ENCODE assay signal across 8 mouse cellular contexts in the genomic region with DNA sequence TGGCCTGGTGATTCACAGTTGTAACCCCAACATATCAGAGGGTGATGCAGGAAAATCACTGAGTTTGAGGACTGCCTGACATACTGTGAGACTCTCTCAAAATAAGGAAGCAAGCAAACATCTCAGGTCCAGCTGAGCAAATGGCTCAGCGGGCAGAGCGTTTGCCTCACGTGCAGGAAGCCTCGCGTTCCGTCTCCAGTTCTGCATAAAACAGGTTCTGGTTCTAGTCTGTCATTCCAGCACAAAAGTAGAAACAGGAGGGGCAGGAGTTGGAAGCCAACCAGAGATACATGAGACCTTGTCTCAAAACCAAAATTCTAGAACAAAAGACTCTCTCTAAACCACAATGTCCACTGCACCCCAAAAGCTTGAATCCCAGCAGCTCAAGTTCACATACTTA. TPM values are rescaled to one million over a fixed set of nuclear protein-coding genes. Genes with fewer than 3 reads are reported as not detected.
DNase-seq lines count a peak whose midpoint lies in the region; ATAC-seq and TF ChIP-seq lines count a peak whose summit lies in the region.

No protein-coding gene starts in this region.

- peak overlapping the region; percentile 67 for H3K4me3 ChIP-seq in left cerebral cortex, adult 2 months
- peak overlapping the region; percentile 49 for H3K4me3 ChIP-seq in embryonic facial prominence, embryonic 14.5 days (ENCODE audit: low read depth, low read length)
- peak overlapping the region; percentile 56 for H3K4me3 ChIP-seq in limb, embryonic 10.5 days
- peak overlapping the region; percentile 51 for H3K4me3 ChIP-seq in midbrain, embryonic 16.5 days (ENCODE audit: low read depth, low read length)

- no peaks in the 10 kb centered on the region for H3K27me3 ChIP-seq in embryonic facial prominence, embryonic 14.5 days (replicated peaks; ENCODE audit: control insufficient read depth, insufficient read depth, low read length)
- H3K27me3 ChIP-seq in limb, embryonic 10.5 days (ENCODE audit: low read depth, poor library complexity, severe bottlenecking), result no peaks in the 10 kb centered on the region
- H3K27me3 ChIP-seq in midbrain, embryonic 16.5 days (ENCODE audit: control insufficient read depth, insufficient read depth, low read depth, low read length), result no peaks in the 10 kb centered on the region

- H3K27ac ChIP-seq in left cerebral cortex, adult 2 months, result peak overlapping the region; percentile 88
- H3K27ac ChIP-seq in embryonic facial prominence, embryonic 14.5 days (replicated peaks; ENCODE audit: low read depth, low read length), result no peak overlapping the region; the same call in 1 of the 2 replicates
- peak overlapping the region; percentile 71; the same call in 1 of the 2 replicates for H3K27ac ChIP-seq in limb, embryonic 10.5 days
- peak overlapping the region; percentile 77 for H3K27ac ChIP-seq in midbrain, embryonic 16.5 days (ENCODE audit: low read length)

- no peak for TF ChIP-seq CTCF in left cerebral cortex, adult 2 months (IDR thresholded peaks at IDR 0.05)

- peak overlapping the region; percentile 67 for H3K9ac ChIP-seq in embryonic facial prominence, embryonic 14.5 days (ENCODE audit: low read depth, low read length)
- peak overlapping the region; percentile 69 for H3K9ac ChIP-seq in midbrain, embryonic 16.5 days (ENCODE audit: low read depth, low read length)

- intact Hi-C loops in left cerebral cortex, adult 2 months (cut with DNase I), result no loop called here
- intact Hi-C loops in left cerebral cortex, postnatal 36 days (cut with DNase I), result no loop called here

- 3% methylated on average over 6 of the region's 6 CpGs for WGBS in embryonic facial prominence, embryonic 14.5 days
- 5% methylated on average over 6 of the region's 6 CpGs for WGBS in limb, embryonic 10.5 days
- 3% methylated on average over 6 of the region's 6 CpGs for WGBS in midbrain, embryonic 16.5 days

- peak overlapping the region; percentile 63 for H3K4me2 ChIP-seq in embryonic facial prominence, embryonic 14.5 days (ENCODE audit: low read depth, low read length)
- H3K4me2 ChIP-seq in midbrain, embryonic 16.5 days (ENCODE audit: low read length), result peak overlapping the region; percentile 67

- H3K9me3 ChIP-seq in embryonic facial prominence, embryonic 14.5 days (ENCODE audit: control insufficient read depth, low read length), result no peaks in the 10 kb centered on the region
- H3K9me3 ChIP-seq in limb, embryonic 10.5 days (replicated peaks), result no peaks in the 10 kb centered on the region
- no peaks in the 10 kb centered on the region for H3K9me3 ChIP-seq in midbrain, embryonic 16.5 days (replicated peaks; ENCODE audit: control insufficient read depth, low read length, poor library complexity, severe bottlenecking)

- no peak for ATAC-seq in embryonic facial prominence, embryonic 14.5 days (ENCODE audit: low read depth)
- 0 out of 2 replicates have a peak, but pooled peaks have one; percentile 0 for ATAC-seq in midbrain, embryonic 16.5 days

- no peaks in the 10 kb centered on the region for H3K36me3 ChIP-seq in embryonic facial prominence, embryonic 14.5 days (ENCODE audit: control insufficient read depth, insufficient read depth, low read length)
- H3K36me3 ChIP-seq in limb, embryonic 10.5 days, result peaks cover 10% of the 10 kb centered on the region; the same call in 1 of the 2 replicates
- no peaks in the 10 kb centered on the region for H3K36me3 ChIP-seq in midbrain, embryonic 16.5 days (ENCODE audit: control insufficient read depth, insufficient read depth, low read length)

- no peak for DNase-seq in left cerebral cortex, adult 2 months (ENCODE audit: extremely low spot score in 1 of 2, low spot score in 2 of 2)
- DNase-seq in left cerebral cortex, adult 18-20 months (ENCODE audit: low spot score in 2 of 2), result no peak
- DNase-seq in embryonic facial prominence, embryonic 14.5 days (ENCODE audit: low spot score), result peak; percentile 12
- no peak for DNase-seq in limb, embryonic 10.5 days (ENCODE audit: low spot score)
- DNase-seq in right cerebral cortex, postnatal 36 days (ENCODE audit: low spot score in 2 of 2), result no peak
- DNase-seq in left cerebral cortex, postnatal 36 days (ENCODE audit: low spot score in 2 of 2), result no peak
- DNase-seq in layer of hippocampus, adult 9-10 months (ENCODE audit: low spot score), result no peak

- H3K4me1 ChIP-seq in embryonic facial prominence, embryonic 14.5 days (ENCODE audit: control insufficient read depth, insufficient read depth, low read length), result peaks cover 8% of the 10 kb centered on the region
- peaks cover 10% of the 10 kb centered on the region for H3K4me1 ChIP-seq in limb, embryonic 10.5 days
- H3K4me1 ChIP-seq in midbrain, embryonic 16.5 days (ENCODE audit: control insufficient read depth, insufficient read depth, low read length), result peaks cover 11% of the 10 kb centered on the region

RNA-seq across cellular contexts. Expression of a gene that starts 0.5 kb away (rescaled TPM):
- total RNA-seq in left cerebral cortex, adult 2 months (2021), result 10 to 100 TPM; 18.2 to 18.9 TPM
- total RNA-seq in left cerebral cortex, adult 18-20 months (2021), result 10 to 100 TPM; 18.3 to 18.8 TPM
- polyA plus RNA-seq in embryonic facial prominence, embryonic 14.5 days (2014; fragmentation: Nextera tagmentation; extraction: Ambion mirVana), result 2.8 and 3.0 TPM in 2 replicates
- polyA plus RNA-seq in limb, embryonic 10.5 days (2016; fragmentation: Nextera tagmentation; extraction: Ambion mirVana), result 3.0 and 3.9 TPM in 2 replicates
- polyA plus RNA-seq in midbrain, embryonic 16.5 days (2015; fragmentation: Nextera tagmentation; extraction: Ambion mirVana), result 11.6 and 12.7 TPM in 2 replicates
- 10 to 100 TPM; 13.0 to 20.1 TPM for total RNA-seq in left cerebral cortex, postnatal 36 days (2021)

RNA-seq across cellular contexts. Expression of a gene that starts 0.6 kb away (rescaled TPM):
- 10 to 100 TPM; 31.4 to 35.5 TPM for total RNA-seq in left cerebral cortex, adult 2 months (2021)
- total RNA-seq in left cerebral cortex, adult 18-20 months (2021), result 10 to 100 TPM; 33.5 to 39.8 TPM
- polyA plus RNA-seq in embryonic facial prominence, embryonic 14.5 days (2014; fragmentation: Nextera tagmentation; extraction: Ambion mirVana), result 53.3 and 53.7 TPM in 2 replicates
- 31.1 and 33.5 TPM in 2 replicates for polyA plus RNA-seq in limb, embryonic 10.5 days (2016; fragmentation: Nextera tagmentation; extraction: Ambion mirVana)
- polyA plus RNA-seq in midbrain, embryonic 16.5 days (2015; fragmentation: Nextera tagmentation; extraction: Ambion mirVana), result 45.5 and 47.2 TPM in 2 replicates
- 10 to 100 TPM; 32.8 to 38.5 TPM for total RNA-seq in left cerebral cortex, postnatal 36 days (2021)

RNA-seq across cellular contexts. Expression of a gene that starts 8.8 kb away (rescaled TPM):
- total RNA-seq in left cerebral cortex, adult 2 months (2021), result 10 to 100 TPM; 10.9 to 15.7 TPM
- total RNA-seq in left cerebral cortex, adult 18-20 months (2021), result 10 to 100 TPM; 13.8 to 14.0 TPM
- 21.6 and 25.3 TPM in 2 replicates for polyA plus RNA-seq in embryonic facial prominence, embryonic 14.5 days (2014; fragmentation: Nextera tagmentation; extraction: Ambion mirVana)
- 2.7 and 5.0 TPM in 2 replicates for polyA plus RNA-seq in limb, embryonic 10.5 days (2016; fragmentation: Nextera tagmentation; extraction: Ambion mirVana)
- 16.1 and 19.9 TPM in 2 replicates for polyA plus RNA-seq in midbrain, embryonic 16.5 days (2015; fragmentation: Nextera tagmentation; extraction: Ambion mirVana)
- total RNA-seq in left cerebral cortex, postnatal 36 days (2021), result 10 to 100 TPM; 13.5 to 16.1 TPM

RNA-seq across cellular contexts. Expression of a gene that starts 10.0 kb away (rescaled TPM):
- total RNA-seq in left cerebral cortex, adult 2 months (2021), result 100 to 1,000 TPM; 181 to 183 TPM
- 100 to 1,000 TPM; 171 to 178 TPM for total RNA-seq in left cerebral cortex, adult 18-20 months (2021)
- polyA plus RNA-seq in embryonic facial prominence, embryonic 14.5 days (2014; fragmentation: Nextera tagmentation; extraction: Ambion mirVana), result 10.5 and 14.4 TPM in 2 replicates
- polyA plus RNA-seq in limb, embryonic 10.5 days (2016; fragmentation: Nextera tagmentation; extraction: Ambion mirVana), result 6.4 and 7.8 TPM in 2 replicates
- polyA plus RNA-seq in midbrain, embryonic 16.5 days (2015; fragmentation: Nextera tagmentation; extraction: Ambion mirVana), result 112 and 115 TPM in 2 replicates
- total RNA-seq in left cerebral cortex, postnatal 36 days (2021), result 100 to 1,000 TPM; 193 to 201 TPM

RNA-seq across cellular contexts. Expression of a gene that starts 28.8 kb away (rescaled TPM):
- 10 to 100 TPM; 12.7 to 14.0 TPM for total RNA-seq in left cerebral cortex, adult 2 months (2021)
- total RNA-seq in left cerebral cortex, adult 18-20 months (2021), result 10 to 100 TPM; 13.1 to 14.1 TPM
- 9.5 and 10.1 TPM in 2 replicates for polyA plus RNA-seq in embryonic facial prominence, embryonic 14.5 days (2014; fragmentation: Nextera tagmentation; extraction: Ambion mirVana)
- 7.3 and 8.2 TPM in 2 replicates for polyA plus RNA-seq in limb, embryonic 10.5 days (2016; fragmentation: Nextera tagmentation; extraction: Ambion mirVana)
- polyA plus RNA-seq in midbrain, embryonic 16.5 days (2015; fragmentation: Nextera tagmentation; extraction: Ambion mirVana), result 9.5 and 10.5 TPM in 2 replicates
- total RNA-seq in left cerebral cortex, postnatal 36 days (2021), result 10 to 100 TPM; 14.8 to 15.2 TPM
